Mouse (Mus musculus) Patski (cell line): ENCODE data around the gene Camta1. TPM values are rescaled to one million over a fixed set of nuclear protein-coding genes. Genes with fewer than 3 reads are reported as not detected.

Experiments
- ATAC-seq: fragments of 100-300 bp; one replicate; pipeline ENCODE4 v1.8.0; 2021
- CTCF ChIA-PET: fragments of 350-600 bp; sonication (Branson Sonifier 250); formaldehyde crosslinking; loops from one replicate; lab custom pipeline; 2022; ENCODE audit warnings: inconsistent platforms; lab: Charles Lee
- POLR2A ChIA-PET: fragments of 350-600 bp; sonication (Branson Sonifier 250); formaldehyde crosslinking; loops from one replicate; lab custom pipeline; 2022; ENCODE audit warnings: antibody characterized with exemption, inconsistent platforms; lab: Charles Lee
- DNase-seq: peaks from one replicate; pipeline ENCODE4 v3.0.0-alpha.2; 2011; ENCODE audit warnings: low read depth, low spot score
- H3K27me3 ChIP-seq: fragments of 371-371 bp; one replicate; pipeline ENCODE4 v1.5.1; 2021
- CTCF ChIP-seq: fragments of 100-300 bp; IDR thresholded peaks from one replicate; pipeline ENCODE4 v1.5.1; 2021
- in situ Hi-C: fragments of 300-500 bp; cut with MboI; formaldehyde crosslinking; loops from 3 replicates; pipeline ENCODE4 v1.11.1; 2018; ENCODE audit warnings: low pct_unique_long_range_greater_than_20kb, mixed read lengths
- polyA plus RNA-seq: library from polyadenylated mRNA; unstranded; gene quantifications from one replicate; pipeline ENCODE4 v1.2.3, GENCODE M21; 2021

The Camta1 gene
- polyA plus RNA-seq, 1 experiment from 2014 or later, result 28.0 TPM

DNA sequence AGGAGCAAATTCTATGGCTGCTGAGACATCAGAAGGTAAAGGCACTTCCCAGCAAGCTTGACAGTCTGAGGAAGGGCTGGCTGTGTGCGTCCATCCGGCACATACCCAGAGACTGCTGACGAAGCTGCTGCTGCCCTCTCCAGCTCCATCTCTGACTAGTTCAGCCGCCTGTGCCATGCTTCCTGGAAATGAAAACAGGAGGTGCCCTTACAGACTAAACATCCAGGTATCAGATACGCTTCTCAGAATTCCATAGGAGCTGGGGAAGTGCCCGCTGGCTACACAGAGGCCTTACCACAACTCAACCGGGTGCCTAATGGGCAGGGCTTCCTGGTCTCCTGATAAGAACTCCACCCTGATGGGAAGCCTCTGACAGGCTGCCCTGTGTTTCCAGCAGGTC, 903.1 kb downstream of the Camta1 start:
- ChIA-PET POLR2A (no interaction called here), CTCF (no interaction called here)
- DNase-seq (no peak), ATAC-seq (no peak)
- in situ Hi-C loops, result no loop called here
- no peak for TF ChIP-seq CTCF
- no peaks in the 10 kb centered on the region for H3K27me3 ChIP-seq

GRCm38 (mm10) chr4:150957106-150957458, 904.6 kb downstream of the Camta1 start:
- ChIA-PET CTCF (no interaction called here), POLR2A (no interaction called here)
- ATAC-seq (no peak), DNase-seq (no peak)
- peaks cover 3% of the 10 kb centered on the region for H3K27me3 ChIP-seq
- no peak for TF ChIP-seq CTCF
- in situ Hi-C loops, result no loop called here

GRCm38 (mm10) chr4:150956369-150957105, 905.1 kb downstream of the Camta1 start:
- ChIA-PET POLR2A (no interaction called here), CTCF (interaction anchor here (1.1 kb wide), 1 partner anchor 18 kb away, joined by 3 read pairs; no protein-coding TSS in a partner anchor)
- peaks cover 3% of the 10 kb centered on the region for H3K27me3 ChIP-seq
- TF ChIP-seq CTCF, result no peak
- ATAC-seq (no peak), DNase-seq (no peak)
- in situ Hi-C loops, result no loop called here

DNA sequence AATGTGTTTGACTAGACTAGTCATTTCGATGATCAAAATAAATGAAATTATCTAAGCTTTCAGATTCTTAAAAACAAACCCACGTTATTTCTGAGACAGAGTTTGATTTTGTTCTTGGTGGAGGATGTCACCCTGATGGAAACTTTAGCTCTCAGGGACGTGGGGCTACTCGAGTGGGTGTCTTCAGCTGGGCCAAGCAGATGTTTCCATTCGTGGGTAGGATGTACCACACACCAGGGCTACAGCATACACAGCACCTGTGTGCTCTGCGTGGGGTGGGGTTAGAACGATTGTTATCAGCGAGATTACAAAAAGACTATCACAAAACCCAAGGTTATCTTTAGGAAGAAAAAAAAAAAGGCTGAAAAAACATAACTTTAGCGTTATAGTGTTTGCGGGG, 910.7 kb downstream of the Camta1 start:
- DNase-seq, result no peak
- no peak for ATAC-seq
- ChIA-PET POLR2A (no interaction called here), CTCF (no interaction called here)
- in situ Hi-C loops, result no loop called here
- H3K27me3 ChIP-seq, result peaks cover 3% of the 10 kb centered on the region
- TF ChIP-seq CTCF, result no peak

DNA sequence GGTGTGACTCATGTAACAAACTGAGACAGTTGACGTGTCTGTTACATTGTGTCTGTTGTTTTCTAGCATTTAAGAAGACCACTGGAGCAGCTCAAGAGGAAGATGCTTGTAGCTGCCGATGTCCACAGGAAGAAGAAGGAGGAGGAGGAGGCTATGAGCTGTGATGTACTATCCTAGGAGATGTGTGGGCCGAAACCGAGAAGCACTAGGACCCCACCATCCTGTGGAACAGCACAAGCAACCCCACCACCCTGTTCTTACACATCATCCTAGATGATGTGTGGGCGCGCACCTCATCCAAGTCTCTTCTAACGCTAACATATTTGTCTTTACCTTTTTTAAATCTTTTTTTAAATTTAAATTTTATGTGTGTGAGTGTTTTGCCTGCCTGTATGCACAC, 917.0 kb downstream of the Camta1 start:
- no peak for TF ChIP-seq CTCF
- no peaks in the 10 kb centered on the region for H3K27me3 ChIP-seq
- ATAC-seq, result no peak
- ChIA-PET POLR2A (no interaction called here), CTCF (no interaction called here)
- in situ Hi-C loops, result no loop called here
- DNase-seq, result no peak

DNA sequence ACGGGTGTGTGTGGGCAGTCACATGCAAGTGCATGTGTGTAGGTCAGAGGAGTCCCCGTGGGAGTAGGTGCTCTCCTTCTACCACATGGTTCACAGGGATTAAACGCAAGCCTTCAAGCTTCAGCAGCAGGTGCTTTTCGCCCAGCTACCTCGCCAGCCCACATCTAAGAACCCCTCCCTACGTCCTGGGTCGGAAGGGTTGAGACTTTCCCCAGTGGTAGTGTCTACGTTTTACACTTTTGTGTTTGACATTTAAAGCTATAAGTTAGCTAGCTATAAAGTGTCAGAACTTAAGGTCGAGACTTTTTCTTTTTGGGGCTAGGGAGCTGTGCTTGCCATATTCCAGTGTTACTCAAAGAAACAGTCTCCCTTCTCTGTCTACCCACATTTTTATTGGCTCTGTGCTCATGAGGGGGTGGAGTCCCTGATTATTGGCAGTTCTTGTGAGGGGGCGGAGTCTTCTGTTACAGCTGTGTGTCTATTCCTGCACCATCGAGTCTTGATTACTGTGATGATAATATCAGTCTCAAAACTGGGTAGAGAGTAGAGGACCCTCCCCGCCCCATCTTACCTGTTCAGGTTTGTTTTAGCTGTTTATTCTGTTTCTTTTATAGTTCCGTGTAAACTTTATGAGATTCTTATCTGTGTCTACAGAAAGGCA, 921.6 kb downstream of the Camta1 start:
- TF ChIP-seq CTCF, result no peak
- in situ Hi-C loops, result no loop called here
- CTCF ChIA-PET, result no interaction called here
- POLR2A ChIA-PET, result no interaction called here
- no peaks in the 10 kb centered on the region for H3K27me3 ChIP-seq
- ATAC-seq (no peak), DNase-seq (no peak)

- no peaks in the 10 kb centered on the region for H3K27me3 ChIP-seq
- ChIA-PET CTCF (interaction anchor here (1.0 to 1.6 kb wide), 2 partner anchors 9 to 18 kb away, joined by 3 to 6 read pairs; no protein-coding TSS in a partner anchor), POLR2A (no interaction called here)
- ATAC-seq, result no peak
- in situ Hi-C loops, result no loop called here
- DNase-seq, result no peak
- no peak for TF ChIP-seq CTCF
These were observed 923.6 kb downstream of the Camta1 start for GRCm38 (mm10) chr4:150938063-150938452.

- TF ChIP-seq CTCF, result no peak
- DNase-seq, result no peak
- POLR2A ChIA-PET, result no interaction called here
- CTCF ChIA-PET, result interaction anchor here (1.0 to 1.6 kb wide), 2 partner anchors 10 to 19 kb away, joined by 3 to 6 read pairs; no protein-coding TSS in a partner anchor
- ATAC-seq, result no peak
- in situ Hi-C loops, result no loop called here
- H3K27me3 ChIP-seq, result no peaks in the 10 kb centered on the region
These were observed 924.2 kb downstream of the Camta1 start for GRCm38 (mm10) chr4:150937293-150938062.

GRCm38 (mm10) chr4:150933503-150933902, 928.2 kb downstream of the Camta1 start:
- in situ Hi-C loops, result loop anchor here (5.0 kb wide), 1 partner anchor 34 kb away; no protein-coding TSS in a partner anchor
- POLR2A ChIA-PET, result no interaction called here

DNA sequence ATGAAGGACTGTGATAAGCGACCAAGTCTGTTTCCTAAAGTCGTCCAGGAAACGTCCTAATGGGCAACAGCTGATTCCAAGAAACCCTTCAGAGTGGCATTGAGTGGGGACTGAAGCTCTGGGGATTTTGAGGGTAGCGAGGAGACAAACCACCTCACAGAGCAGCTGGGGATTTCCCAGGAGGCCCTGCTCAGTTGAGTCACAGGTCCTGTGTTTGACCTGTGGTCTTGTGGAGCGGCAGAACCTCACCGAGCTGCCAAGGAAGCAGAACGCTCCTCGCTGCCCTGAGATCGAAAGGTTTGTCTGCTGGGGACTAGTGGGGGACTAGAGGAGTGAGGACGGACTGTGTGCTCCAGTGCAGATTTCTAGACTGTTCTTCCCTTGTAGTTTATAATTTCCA, 933.9 kb downstream of the Camta1 start:
- POLR2A ChIA-PET, result no interaction called here
- CTCF ChIA-PET, result interaction anchor here (1.0 to 1.5 kb wide), 2 partner anchors 14 to 27 kb away, joined by 3 to 4 read pairs; partner anchors contain the start of genes Park7 and Tnfrsf9
- in situ Hi-C loops, result no loop called here
- no peaks in the 10 kb centered on the region for H3K27me3 ChIP-seq
- TF ChIP-seq CTCF, result no peak
- no peak for DNase-seq
- peak; percentile 51 for ATAC-seq

More at GRCm38 (mm10) chr4:150933503-150933902, 928.2 kb downstream of the Camta1 start:
- no peak for TF ChIP-seq CTCF
- DNase-seq, result no peak
- H3K27me3 ChIP-seq, result no peaks in the 10 kb centered on the region
- no peak for ATAC-seq
- CTCF ChIA-PET, result no interaction called here
